Mouse (Mus musculus) liver, embryonic 16.5 days (tissue): ENCODE results near the gene Nup210l. TPM values are rescaled to one million over a fixed set of nuclear protein-coding genes. Genes with fewer than 3 reads are reported as not detected.

ENCODE experiments used
- ATAC-seq: fragments of 200-750 bp; cut with Nextera tagmentation; 2 replicates; pipeline ENCODE4 v1.8.0; 2017; ENCODE audit warnings: low read depth, mild to moderate bottlenecking, moderate number of reproducible peaks, moderate library complexity
- H3K27ac ChIP-seq: fragments of 300-500 bp; sonication (generic); 2 replicates; pipeline ENCODE4 v1.5.1; 2014; ENCODE audit warnings: mild to moderate bottlenecking, low read length
- H3K27me3 ChIP-seq: fragments of 300-500 bp; sonication (generic); 2 replicates; pipeline ENCODE4 v1.6.1; 2014; ENCODE audit warnings: low read depth, low read length, mixed read lengths; ENCODE audit not compliant: control insufficient read depth, insufficient read depth
- H3K36me3 ChIP-seq: fragments of 300-500 bp; sonication (generic); 2 replicates; pipeline ENCODE4 v1.6.1; 2014; ENCODE audit warnings: mild to moderate bottlenecking; ENCODE audit not compliant: control insufficient read depth, insufficient read depth
- H3K4me1 ChIP-seq: fragments of 300-500 bp; sonication (generic); 2 replicates; pipeline ENCODE4 v1.6.1; 2014; ENCODE audit warnings: low read depth, low read length, mixed read lengths; ENCODE audit not compliant: control insufficient read depth
- H3K4me2 ChIP-seq: fragments of 300-500 bp; sonication (generic); 2 replicates; pipeline ENCODE4 v1.6.1; 2014; ENCODE audit warnings: low read depth, low read length, mixed read lengths
- H3K4me3 ChIP-seq: fragments of 300-500 bp; sonication (generic); 2 replicates; pipeline ENCODE4 v1.5.1; 2014; ENCODE audit warnings: low read depth, mild to moderate bottlenecking, low read length
- H3K9ac ChIP-seq: fragments of 300-500 bp; sonication (generic); 2 replicates; pipeline ENCODE4 v1.6.1; 2014; ENCODE audit warnings: low read depth, low read length
- H3K9me3 ChIP-seq: fragments of 300-500 bp; sonication (generic); replicated peaks from 2 replicates; pipeline ENCODE4 v1.6.1; 2016; ENCODE audit warnings: low read length; ENCODE audit not compliant: control insufficient read depth
- WGBS: fragments of 180-500 bp; shearing (Covaris S2); extraction: QIAGEN DNeasy Blood & Tissue Kit; methylation state at CpG from one replicate; pipeline ENCODE4 v1.1.7; 2014; ENCODE audit not compliant: insufficient replicate concordance; 5-methylcytosine and 5-hydroxymethylcytosine counted together
- polyA plus RNA-seq: library from polyadenylated mRNA; unstranded; fragments of >200 nt; fragmentation: Nextera tagmentation; extraction: Ambion mirVana; gene quantifications from 2 replicates; pipeline ENCODE4 v1.2.1, GENCODE M21; 2015

The Nup210l gene
- polyA plus RNA-seq, 1 experiment from 2014 or later: 0.04 TPM

DNA sequence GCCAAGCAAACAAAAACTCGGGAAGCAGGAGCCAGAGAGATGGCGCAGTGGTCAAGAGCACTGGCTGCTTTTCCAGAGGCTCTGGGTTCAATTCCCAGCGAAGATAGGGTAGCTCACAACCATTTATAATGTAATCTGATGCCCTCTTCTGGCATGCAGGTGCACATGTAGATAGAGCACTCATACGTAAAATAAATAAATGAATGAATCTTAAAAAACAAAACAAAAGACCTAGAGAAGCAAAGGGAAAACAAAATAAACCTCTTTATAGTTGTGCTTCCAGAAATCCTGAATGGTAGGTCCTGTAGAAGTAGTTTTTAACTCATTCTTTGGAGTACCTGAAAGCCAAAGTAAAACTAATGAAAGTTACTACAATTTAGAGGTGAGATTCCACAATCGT, 25.7 kb upstream of the Nup210l start:
- Histone ChIP-seq H3K4me2 (no peak overlapping the region), H3K27ac (no peak overlapping the region), H3K4me3 (no peak overlapping the region), H3K9ac (no peak overlapping the region), H3K36me3 (no peaks in the 10 kb centered on the region), H3K4me1 (peaks cover 34% of the 10 kb centered on the region), H3K27me3 (no peaks in the 10 kb centered on the region), H3K9me3 (no peaks in the 10 kb centered on the region)
- 44% methylated on average over 5 of the region's 5 CpGs for WGBS
- ATAC-seq: no peak

DNA sequence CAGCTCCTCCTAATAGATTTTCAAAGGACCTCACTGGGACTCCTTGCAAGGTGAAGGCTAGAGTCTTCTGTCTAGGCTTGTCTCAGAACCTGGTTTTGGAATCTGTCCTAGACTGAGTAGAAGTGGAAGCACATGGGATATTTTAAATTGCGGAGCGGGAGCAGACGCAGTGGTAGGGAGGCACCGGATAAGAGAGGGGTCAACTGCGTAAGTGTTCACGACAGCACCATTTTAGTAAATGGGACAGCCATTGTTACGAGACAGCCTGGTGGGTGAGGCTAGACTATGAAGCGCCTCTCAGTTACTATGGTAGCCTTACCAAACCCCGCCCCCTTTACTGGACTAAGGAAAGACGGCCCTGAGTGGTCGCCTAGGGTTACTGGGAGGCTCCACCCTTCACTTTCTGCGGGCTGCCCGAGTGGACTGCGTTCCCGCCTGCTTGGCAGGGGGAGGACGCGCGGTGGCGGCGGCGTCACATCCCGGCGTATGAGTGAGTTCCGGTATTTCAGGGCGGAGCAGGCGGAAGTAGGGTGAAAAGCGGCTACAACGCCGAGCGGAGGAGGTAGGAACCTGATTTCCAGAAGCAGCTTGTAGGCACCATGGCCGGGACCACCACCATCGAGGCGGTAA, 24.7 kb upstream of the Nup210l start:
- Histone ChIP-seq H3K36me3 (no peaks in the 10 kb centered on the region), H3K27me3 (no peaks in the 10 kb centered on the region), H3K9me3 (no peaks in the 10 kb centered on the region), H3K27ac (peak overlapping the region; percentile 97), H3K4me1 (peaks cover 44% of the 10 kb centered on the region), H3K4me2 (peak overlapping the region; percentile 90), H3K9ac (peak overlapping the region; percentile 83), H3K4me3 (peak overlapping the region; percentile 85)
- 0% methylated on average over 33 of the region's 33 CpGs for WGBS
- ATAC-seq: peak; percentile 95

GRCm38 (mm10) chr3:90079763-90080497, 24.0 kb upstream of the Nup210l start:
- peak overlapping the region; percentile 83 for H3K9ac ChIP-seq
- under 1% methylated on average over 53 of the region's 53 CpGs for WGBS
- H3K36me3 ChIP-seq: no peaks in the 10 kb centered on the region
- ATAC-seq: peak; percentile 55
- H3K9me3 ChIP-seq: no peaks in the 10 kb centered on the region
- peak overlapping the region; percentile 90 for H3K4me2 ChIP-seq
- H3K27ac ChIP-seq: peak overlapping the region; percentile 97
- H3K4me1 ChIP-seq: peaks cover 51% of the 10 kb centered on the region
- no peaks in the 10 kb centered on the region for H3K27me3 ChIP-seq
- peak overlapping the region; percentile 85 for H3K4me3 ChIP-seq

- no peak for ATAC-seq
- Histone ChIP-seq H3K4me1 (peaks cover 56% of the 10 kb centered on the region), H3K9ac (peak overlapping the region; percentile 83), H3K27me3 (no peaks in the 10 kb centered on the region), H3K36me3 (no peaks in the 10 kb centered on the region), H3K4me2 (peak overlapping the region; percentile 90), H3K9me3 (no peaks in the 10 kb centered on the region), H3K4me3 (peak overlapping the region; percentile 85), H3K27ac (peak overlapping the region; percentile 97)
- WGBS: 0% methylated on average over 6 of the region's 6 CpGs
These were observed 23.5 kb upstream of the Nup210l start for GRCm38 (mm10) chr3:90080498-90080863.

GRCm38 (mm10) chr3:90081365-90082240, 22.3 kb upstream of the Nup210l start:
- peak overlapping the region; percentile 47 for H3K9ac ChIP-seq
- H3K9me3 ChIP-seq: no peaks in the 10 kb centered on the region
- H3K27ac ChIP-seq: peak overlapping the region; percentile 79
- H3K27me3 ChIP-seq: no peaks in the 10 kb centered on the region
- H3K4me3 ChIP-seq: peak overlapping the region; percentile 85
- 25% methylated on average over 5 of the region's 5 CpGs for WGBS
- peak overlapping the region; percentile 90 for H3K4me2 ChIP-seq
- peaks cover 63% of the 10 kb centered on the region for H3K4me1 ChIP-seq
- peaks cover 3% of the 10 kb centered on the region; the same call in 1 of the 2 replicates for H3K36me3 ChIP-seq
- no peak for ATAC-seq

GRCm38 (mm10) chr3:90083034-90083433, 20.9 kb upstream of the Nup210l start:
- peaks cover 14% of the 10 kb centered on the region for H3K36me3 ChIP-seq
- H3K27ac ChIP-seq: peak overlapping the region; percentile 79
- H3K4me3 ChIP-seq: peak overlapping the region; percentile 10; the same call in 1 of the 2 replicates
- ATAC-seq: no peak
- peaks cover 63% of the 10 kb centered on the region for H3K4me1 ChIP-seq
- H3K4me2 ChIP-seq: peak overlapping the region; percentile 90
- no peaks in the 10 kb centered on the region for H3K9me3 ChIP-seq
- 23% methylated on average over 5 of the region's 5 CpGs for WGBS
- H3K9ac ChIP-seq: peak overlapping the region; percentile 2; the same call in 1 of the 2 replicates
- H3K27me3 ChIP-seq: no peaks in the 10 kb centered on the region

DNA sequence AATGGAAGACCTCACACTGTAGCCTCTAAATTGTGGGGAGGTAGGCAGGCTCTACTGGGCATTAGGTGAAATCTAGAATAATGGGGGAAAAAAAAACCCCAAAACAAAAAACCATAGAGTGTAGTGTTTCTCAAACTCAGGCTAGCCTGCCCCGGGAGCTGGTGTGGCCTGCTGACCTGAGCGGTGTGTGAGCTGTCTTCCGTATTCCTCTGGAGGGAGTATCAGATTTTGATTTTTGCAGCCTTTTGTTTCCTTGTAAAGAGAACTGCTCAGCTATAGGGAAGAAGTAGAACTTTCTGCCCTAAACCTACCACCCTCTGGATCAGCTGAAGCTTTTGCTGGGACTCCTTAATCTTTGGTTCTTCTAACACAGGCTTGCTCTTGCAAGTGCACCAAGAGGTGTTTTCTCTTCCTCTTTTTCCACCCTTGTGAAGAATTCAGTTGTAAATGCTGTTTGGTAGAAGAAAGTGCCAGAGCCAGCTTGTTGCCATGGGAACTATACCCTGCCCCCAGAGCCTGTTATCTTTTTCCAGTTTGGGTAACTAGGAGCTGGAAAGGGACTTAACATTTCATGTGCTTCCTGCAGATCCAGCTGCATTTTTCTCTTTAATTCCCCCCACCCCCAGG, 20.1 kb upstream of the Nup210l start:
- peak overlapping the region; percentile 71 for H3K27ac ChIP-seq
- no peak overlapping the region for H3K9ac ChIP-seq
- peak overlapping the region; percentile 90 for H3K4me2 ChIP-seq
- no peak overlapping the region; the same call in 1 of the 2 replicates for H3K4me3 ChIP-seq
- peaks cover 60% of the 10 kb centered on the region for H3K4me1 ChIP-seq
- H3K9me3 ChIP-seq: no peaks in the 10 kb centered on the region
- ATAC-seq: no peak
- 32% methylated on average over 3 of the region's 3 CpGs for WGBS
- peaks cover 21% of the 10 kb centered on the region for H3K36me3 ChIP-seq
- no peaks in the 10 kb centered on the region for H3K27me3 ChIP-seq

- Histone ChIP-seq H3K4me2 (no peak overlapping the region), H3K27me3 (no peaks in the 10 kb centered on the region), H3K4me1 (peaks cover 56% of the 10 kb centered on the region), H3K9ac (no peak overlapping the region), H3K36me3 (peaks cover 30% of the 10 kb centered on the region), H3K9me3 (no peaks in the 10 kb centered on the region), H3K4me3 (no peak overlapping the region), H3K27ac (no peak overlapping the region; the same call in 1 of the 2 replicates)
- ATAC-seq: no peak
- 54% methylated on average over 4 of the region's 4 CpGs for WGBS
These were observed 19.1 kb upstream of the Nup210l start for GRCm38 (mm10) chr3:90084790-90085189.
